Mouse (Mus musculus): ENCODE results near the gene Gm28635. TPM values are rescaled to one million over a fixed set of nuclear protein-coding genes. Genes with fewer than 3 reads are reported as not detected.

Gene Gm28635
- total RNA-seq, 2 experiments from 2014 or later, result 2.4 to 7.2 TPM

- no peak for DNase-seq (ENCODE audit: low spot score in 2 of 2)
Observed at GRCm38 (mm10) chr2:84592801-84593200, 85.0 kb downstream of the Gm28635 start.

- DNase-seq (ENCODE audit: low spot score in 2 of 2), result no peak
Observed at GRCm38 (mm10) chr2:84585700-84586099, 92.1 kb downstream of the Gm28635 start.

GRCm38 (mm10) chr2:84582286-84582685 lies 95.6 kb downstream of the Gm28635 start:
- DNase-seq (ENCODE audit: low spot score in 2 of 2), result no peak

- DNase-seq (ENCODE audit: low spot score in 2 of 2), result no peak
Observed at GRCm38 (mm10) chr2:84581208-84581607, 96.6 kb downstream of the Gm28635 start.

GRCm38 (mm10) chr2:84579311-84579710 lies 98.5 kb downstream of the Gm28635 start:
- no peak for DNase-seq (ENCODE audit: low spot score in 2 of 2)

- DNase-seq (ENCODE audit: low spot score in 2 of 2), result peak in 1 of 2 experiments; percentile 43
Observed at GRCm38 (mm10) chr2:84574130-84574529, 103.7 kb downstream of the Gm28635 start.

- DNase-seq (ENCODE audit: low spot score in 2 of 2), result peak in 1 of 2 experiments; percentile 23
Observed at GRCm38 (mm10) chr2:84556888-84557514, 120.8 kb downstream of the Gm28635 start.

Other genes starting within 250 kb of the Gm28635 start
- gene Tfpi, start 201.3 kb downstream of the Gm28635 start, total RNA-seq (2021), result 1 to 10 TPM; 2.6 to 2.7 TPM
- 10 to 100 TPM; 38.2 to 48.0 TPM for gene Ctnnd1, start 27.3 kb downstream of the Gm28635 start, total RNA-seq (2021)
- gene Btbd18, start 19.0 kb downstream of the Gm28635 start, total RNA-seq (2021), result not detected
- gene Selenoh, start 7.3 kb downstream of the Gm28635 start, total RNA-seq (2021), result 10 to 100 TPM; 22.6 to 25.0 TPM
- gene Med19, start 361 bp upstream of the Gm28635 start, total RNA-seq (2021), result 10 to 100 TPM; 33.9 to 34.4 TPM
- gene Tmx2, start 1.1 kb upstream of the Gm28635 start, total RNA-seq (2021), result 100 to 1,000 TPM; 232 to 252 TPM
- gene Zdhhc5, start 37.1 kb upstream of the Gm28635 start, total RNA-seq (2021), result 10 to 100 TPM; 36.3 to 39.1 TPM
- gene Clp1, start 49.3 kb upstream of the Gm28635 start, total RNA-seq (2021), result 10 to 100 TPM; 10.7 to 11.7 TPM
- gene Ypel4, start 56.0 kb upstream of the Gm28635 start, total RNA-seq (2021), result 10 to 100 TPM; 81.2 to 84.9 TPM
- 1 to 10 TPM; 1.9 to 2.5 TPM for gene Gm19426, start 65.6 kb upstream of the Gm28635 start, total RNA-seq (2021)
- 1 to 10 TPM; 5.9 to 7.5 TPM for gene Serping1, start 97.4 kb upstream of the Gm28635 start, total RNA-seq (2021)
- 1 to 10 TPM; 4.8 to 5.9 TPM for gene Ube2l6, start 120.8 kb upstream of the Gm28635 start, total RNA-seq (2021)
- not detected for gene Smtnl1, start 144.6 kb upstream of the Gm28635 start, total RNA-seq (2021)
- 10 to 100 TPM; 52.0 to 57.7 TPM for gene Timm10, start 149.0 kb upstream of the Gm28635 start, total RNA-seq (2021)
- gene Slc43a1, start 160.8 kb upstream of the Gm28635 start, total RNA-seq (2021), result under 1 TPM; 0.15 to 0.27 TPM
- gene Rtn4rl2, start 208.7 kb upstream of the Gm28635 start, total RNA-seq (2021), result 100 to 1,000 TPM; 103 to 104 TPM

Measured in layer of hippocampus, adult 18-20 months (tissue).